Mouse (Mus musculus) heart, adult 2 months (tissue): Measurements from ENCODE around the gene Med27. TPM values are rescaled to one million over a fixed set of nuclear protein-coding genes. Genes with fewer than 3 reads are reported as not detected.

Experiments used
- DNase-seq, 2 experiments: peaks; one replicate each; pipeline ENCODE4 v3.0.0; 2021
- H3K27ac ChIP-seq: fragments of 200-600 bp; 2 replicates; pipeline ENCODE4 v1.8.1; 2022
- H3K27me3 ChIP-seq: fragments of 200-500 bp; 2 replicates; pipeline ENCODE4 v1.6.1; 2012; ENCODE audit warnings: mild to moderate bottlenecking, low read length, inconsistent platforms, mixed read lengths; ENCODE audit not compliant: control insufficient read depth, insufficient read depth
- H3K36me3 ChIP-seq: fragments of 200-500 bp; 2 replicates; pipeline ENCODE4 v1.6.1; 2012; ENCODE audit warnings: low read length, inconsistent platforms; ENCODE audit not compliant: control insufficient read depth, insufficient read depth
- H3K4me1 ChIP-seq: fragments of 200-500 bp; 2 replicates; pipeline ENCODE4 v1.6.1; 2011; ENCODE audit warnings: low read length; ENCODE audit not compliant: control insufficient read depth, insufficient read depth
- H3K4me3 ChIP-seq: fragments of 200-600 bp; 2 replicates; pipeline ENCODE4 v1.8.1; 2022
- H3K79me2 ChIP-seq: fragments of 200-500 bp; replicated peaks from 2 replicates; pipeline ENCODE4 v1.6.1; 2012; ENCODE audit warnings: mild to moderate bottlenecking, inconsistent platforms, low read length, moderate library complexity, mixed read lengths; ENCODE audit not compliant: control insufficient read depth, insufficient read depth
- H3K9ac ChIP-seq: fragments of 200-500 bp; 2 replicates; pipeline ENCODE4 v1.6.1; 2012; ENCODE audit warnings: low read depth, mild to moderate bottlenecking, control low read depth, inconsistent platforms, low read length, mixed read lengths
- CTCF ChIP-seq: fragments of 200-600 bp; IDR thresholded peaks from 2 replicates; pipeline ENCODE4 v1.8.1; 2022; ENCODE audit warnings: antibody characterized with exemption, mild to moderate bottlenecking, moderate library complexity
- EP300 ChIP-seq: fragments of 200-500 bp; IDR thresholded peaks from 2 replicates; pipeline ENCODE4 v1.6.1; 2011; ENCODE audit warnings: low read depth, low read length, control low read depth; ENCODE audit not compliant: insufficient read depth
- POLR2A ChIP-seq: fragments of 200-500 bp; IDR thresholded peaks from 2 replicates; pipeline ENCODE4 v1.6.1; 2011; ENCODE audit warnings: mild to moderate bottlenecking, low read depth, low read length, control low read depth; ENCODE audit not compliant: insufficient read depth
- WGBS: fragments of 180-500 bp; shearing (Covaris S2); methylation state at CpG from one replicate; pipeline ENCODE4 v1.1.7; 2018; 5-methylcytosine and 5-hydroxymethylcytosine counted together
- intact Hi-C: fragments of 180-260 bp; cut with DNase I; formaldehyde crosslinking; loops from one replicate; pipeline ENCODE4 v1.15.1; 2025
- polyA plus RNA-seq: library from polyadenylated mRNA; depleted of rRNA; stranded (reverse); fragments of >200 nt; gene quantifications from 2 replicates; pipeline ENCODE4 v1.2.3, GENCODE M21; 2012
- total RNA-seq, 2 experiments: library from RNA; stranded (reverse); gene quantifications; 2 replicates each; pipeline ENCODE4 v1.2.3; 2021

Gene Med27
- total and polyA plus RNA-seq, 3 experiments, result 15.3 to 24.0 (median 17.2) TPM

GRCm38 (mm10) chr2:29407350-29407749 is 60.7 kb downstream of the Med27 start:
- Histone ChIP-seq H3K4me1 (peaks cover 9% of the 10 kb centered on the region), H3K27me3 (no peaks in the 10 kb centered on the region), H3K79me2 (peaks cover 4% of the 10 kb centered on the region), H3K36me3 (no peaks in the 10 kb centered on the region), H3K27ac (no peak overlapping the region), H3K9ac (no peak overlapping the region), H3K4me3 (no peak overlapping the region)
- 87% methylated on average over 3 of the region's 3 CpGs for WGBS
- TF ChIP-seq POLR2A, result no peak
- TF ChIP-seq EP300, result no peak
- TF ChIP-seq CTCF, result no peak
- intact Hi-C loops, result no loop called here
- no peak for DNase-seq

DNA sequence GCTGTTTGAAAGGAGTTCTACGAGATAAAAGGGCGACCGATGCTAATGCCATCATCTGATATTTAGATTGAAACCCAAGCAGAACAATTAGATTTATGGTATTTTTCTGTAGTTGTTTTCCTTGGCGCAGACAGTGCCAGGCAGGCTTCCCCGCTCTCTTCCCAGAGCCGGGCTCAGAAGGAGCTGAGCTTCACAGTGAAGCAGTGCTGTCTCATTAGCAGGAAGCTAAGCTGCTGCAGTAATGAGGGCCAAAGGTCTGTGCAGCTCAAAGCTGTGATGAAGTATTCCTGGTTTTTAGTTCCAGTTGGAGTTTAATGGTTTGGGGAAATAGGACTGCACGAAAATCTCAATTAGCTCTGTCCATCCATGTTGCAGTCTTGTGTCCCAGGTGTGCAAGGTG is 61.1 kb downstream of the Med27 start:
- intact Hi-C loops, result no loop called here
- peaks cover 4% of the 10 kb centered on the region for H3K79me2 ChIP-seq
- TF ChIP-seq CTCF (no peak), POLR2A (no peak), EP300 (no peak)
- DNase-seq, result no peak
- no peaks in the 10 kb centered on the region for H3K36me3 ChIP-seq
- H3K27me3 ChIP-seq, result no peaks in the 10 kb centered on the region
- H3K9ac ChIP-seq, result no peak overlapping the region
- H3K4me1 ChIP-seq, result peaks cover 7% of the 10 kb centered on the region
- WGBS, result 94% methylated on average over 7 of the region's 7 CpGs
- H3K4me3 ChIP-seq, result no peak overlapping the region
- H3K27ac ChIP-seq, result no peak overlapping the region

DNA sequence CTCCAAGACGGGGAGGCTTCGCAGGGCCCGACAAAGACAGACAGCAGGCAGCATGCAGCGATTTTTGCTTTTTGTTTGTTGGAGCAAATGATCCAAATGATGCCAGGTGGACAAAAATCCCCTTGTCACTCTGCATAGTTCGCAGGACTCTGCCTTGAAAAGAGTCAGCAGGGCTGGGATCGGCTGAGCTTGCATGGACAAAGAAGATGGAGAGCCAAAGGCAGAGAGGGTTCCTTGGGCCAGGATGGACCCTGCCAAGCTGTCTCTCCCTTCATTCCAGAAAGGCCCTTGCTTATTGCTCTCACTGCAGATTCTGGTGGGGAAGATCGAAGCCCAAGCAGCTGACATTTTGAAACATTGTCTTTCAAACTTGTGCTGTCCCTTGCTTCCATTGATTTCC is 64.3 kb downstream of the Med27 start:
- TF ChIP-seq POLR2A (no peak), CTCF (no peak), EP300 (no peak)
- WGBS, result 96% methylated on average over 7 of the region's 7 CpGs
- H3K9ac ChIP-seq, result no peak overlapping the region
- H3K27ac ChIP-seq, result no peak overlapping the region
- H3K36me3 ChIP-seq, result peaks cover 3% of the 10 kb centered on the region
- peaks cover 4% of the 10 kb centered on the region for H3K79me2 ChIP-seq
- no peak overlapping the region for H3K4me3 ChIP-seq
- intact Hi-C loops, result no loop called here
- DNase-seq, result no peak
- H3K27me3 ChIP-seq, result no peaks in the 10 kb centered on the region
- peaks cover 10% of the 10 kb centered on the region for H3K4me1 ChIP-seq

DNA sequence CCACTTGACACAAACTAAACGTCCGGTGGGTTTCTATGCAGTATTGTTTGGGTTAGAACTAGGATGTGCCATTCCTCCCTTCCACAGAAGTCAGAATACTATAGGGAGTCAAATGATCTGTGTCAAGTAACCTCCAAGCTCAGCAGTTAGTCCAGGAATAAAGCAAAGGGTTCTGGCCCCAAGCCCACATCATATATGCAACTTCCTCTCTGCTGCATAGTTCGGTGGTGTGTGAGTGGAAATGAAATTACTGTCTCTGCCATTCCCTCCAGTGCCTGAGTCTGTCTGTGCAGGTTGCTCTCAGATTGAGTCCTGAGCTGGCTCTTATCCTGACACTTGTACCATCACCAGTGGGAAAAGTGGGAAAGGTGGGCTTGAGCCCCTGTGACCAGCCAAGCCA is 65.8 kb downstream of the Med27 start:
- Histone ChIP-seq H3K27me3 (no peaks in the 10 kb centered on the region), H3K36me3 (peaks cover 3% of the 10 kb centered on the region), H3K79me2 (peaks cover 3% of the 10 kb centered on the region), H3K4me3 (no peak overlapping the region), H3K9ac (no peak overlapping the region), H3K4me1 (peaks cover 9% of the 10 kb centered on the region), H3K27ac (no peak overlapping the region)
- TF ChIP-seq CTCF, result no peak
- no peak for TF ChIP-seq POLR2A
- no peak for TF ChIP-seq EP300
- intact Hi-C loops, result no loop called here
- DNase-seq, result no peak
- WGBS, result 54% methylated on average over 3 of the region's 3 CpGs

DNA sequence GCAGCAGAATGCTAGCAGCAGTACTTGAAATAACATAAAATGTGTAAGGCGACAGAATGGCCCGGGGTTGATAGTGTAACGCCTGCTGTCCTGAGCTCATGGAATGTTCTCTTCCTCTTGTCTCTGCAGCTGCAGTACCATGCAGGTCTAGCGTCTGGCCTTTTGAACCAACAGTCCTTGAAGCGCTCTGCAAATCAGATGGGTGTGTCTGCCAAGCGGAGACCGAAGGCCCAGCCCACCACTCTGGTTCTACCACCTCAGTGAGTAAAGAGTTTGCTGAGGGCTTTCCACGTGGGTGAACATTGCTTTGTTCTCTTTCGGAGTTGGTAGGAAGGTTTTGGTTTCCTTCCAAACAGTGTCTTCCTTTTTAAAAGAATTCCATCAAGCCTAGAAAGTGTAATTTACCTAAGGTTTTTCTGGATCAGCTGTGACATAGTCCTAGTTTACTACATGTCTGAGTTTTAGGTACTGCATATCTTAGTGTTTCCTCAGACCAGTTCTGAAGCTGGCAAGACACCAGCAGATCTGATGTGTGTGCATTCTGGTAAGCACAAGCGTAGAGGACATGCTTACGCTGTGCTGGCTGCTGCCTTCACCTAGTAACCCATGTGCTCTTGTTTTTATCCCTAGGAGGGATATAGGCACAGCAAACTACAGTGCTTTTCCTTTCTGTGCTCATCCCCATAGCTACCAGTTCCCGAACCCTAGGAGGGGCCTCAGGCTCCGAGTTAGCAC is 66.8 kb downstream of the Med27 start:
- intact Hi-C loops, result no loop called here
- Histone ChIP-seq H3K36me3 (peaks cover 3% of the 10 kb centered on the region), H3K4me1 (peaks cover 9% of the 10 kb centered on the region), H3K4me3 (no peak overlapping the region), H3K27ac (no peak overlapping the region), H3K9ac (no peak overlapping the region), H3K27me3 (no peaks in the 10 kb centered on the region), H3K79me2 (no peaks in the 10 kb centered on the region; the same call in 1 of the 2 replicates)
- TF ChIP-seq EP300, result no peak
- no peak for TF ChIP-seq POLR2A
- no peak for TF ChIP-seq CTCF
- no peak for DNase-seq
- 62% methylated on average over 13 of the region's 13 CpGs for WGBS

- no peak overlapping the region for H3K9ac ChIP-seq
- no peak overlapping the region for H3K27ac ChIP-seq
- intact Hi-C loops, result no loop called here
- peaks cover 3% of the 10 kb centered on the region for H3K36me3 ChIP-seq
- peaks cover 11% of the 10 kb centered on the region for H3K4me1 ChIP-seq
- no peaks in the 10 kb centered on the region; the same call in 1 of the 2 replicates for H3K79me2 ChIP-seq
- no peak for TF ChIP-seq POLR2A
- no peak for TF ChIP-seq EP300
- no peak for TF ChIP-seq CTCF
- no peak overlapping the region for H3K4me3 ChIP-seq
- 61% methylated on average over 7 of the region's 7 CpGs for WGBS
- H3K27me3 ChIP-seq, result no peaks in the 10 kb centered on the region
- no peak for DNase-seq
Observed at GRCm38 (mm10) chr2:29414852-29415473, 68.3 kb downstream of the Med27 start.
